Mouse (Mus musculus) kidney, adult 11 months (tissue): ENCODE data around the gene U2af1l4.
A peak's percentile ranks its signal among the peaks of the same experiment; 100 is the strongest.

ENCODE experiments used
- DNase-seq: peaks from one replicate; pipeline ENCODE4 v3.0.0; 2022

The U2af1l4 gene

GRCm38 (mm10) chr7:30588676-30589434 is 25.8 kb downstream of the U2af1l4 start, which contains the start of gene Kmt2b:
Kmt2b (minus strand) TSS chr7:30588726.
- DNase-seq, result peak; percentile 99

DNA sequence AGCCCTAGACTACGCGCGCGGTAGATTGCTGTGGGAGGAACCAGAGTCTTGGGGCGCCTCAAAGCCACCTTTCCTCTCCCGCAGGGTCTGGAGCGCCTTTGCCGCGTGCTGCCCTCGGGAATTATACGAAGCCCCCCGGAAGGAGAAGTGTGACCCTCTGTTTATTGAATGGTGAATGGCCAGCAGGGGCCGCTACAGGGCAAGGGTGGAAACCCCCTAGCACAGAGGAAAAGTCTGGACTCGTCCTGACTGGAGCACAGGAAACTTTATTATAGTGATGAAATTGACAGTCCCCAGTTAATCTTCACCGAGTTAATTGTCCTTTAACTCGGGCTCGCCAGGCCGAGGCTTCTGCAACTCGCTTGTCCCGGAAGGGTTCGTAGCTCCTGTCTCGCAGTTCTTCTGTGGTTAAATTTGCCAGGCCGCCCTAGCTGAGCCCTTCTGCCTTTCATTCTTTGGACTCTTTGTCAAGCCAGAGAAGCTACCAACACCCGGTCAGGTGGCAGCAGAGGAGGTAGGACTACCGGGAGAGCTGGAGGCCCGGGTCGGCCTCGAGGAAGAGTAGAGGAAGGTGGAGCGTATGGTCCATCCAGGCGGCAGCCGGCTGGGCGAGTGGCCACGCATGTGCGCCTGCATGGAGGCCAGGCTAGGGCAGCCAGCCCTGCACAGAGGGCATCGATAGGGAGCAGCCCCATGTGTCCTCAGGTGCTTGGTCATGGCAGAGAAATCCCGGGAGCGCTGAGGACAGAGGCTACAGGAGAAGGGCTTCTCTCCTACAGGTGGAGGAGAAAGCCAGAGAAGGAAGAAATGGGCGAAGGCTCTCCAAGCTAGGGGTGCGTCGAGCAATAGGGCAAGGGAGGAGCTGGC is 26.6 kb downstream of the U2af1l4 start:
- peak; percentile 85 for DNase-seq

DNA sequence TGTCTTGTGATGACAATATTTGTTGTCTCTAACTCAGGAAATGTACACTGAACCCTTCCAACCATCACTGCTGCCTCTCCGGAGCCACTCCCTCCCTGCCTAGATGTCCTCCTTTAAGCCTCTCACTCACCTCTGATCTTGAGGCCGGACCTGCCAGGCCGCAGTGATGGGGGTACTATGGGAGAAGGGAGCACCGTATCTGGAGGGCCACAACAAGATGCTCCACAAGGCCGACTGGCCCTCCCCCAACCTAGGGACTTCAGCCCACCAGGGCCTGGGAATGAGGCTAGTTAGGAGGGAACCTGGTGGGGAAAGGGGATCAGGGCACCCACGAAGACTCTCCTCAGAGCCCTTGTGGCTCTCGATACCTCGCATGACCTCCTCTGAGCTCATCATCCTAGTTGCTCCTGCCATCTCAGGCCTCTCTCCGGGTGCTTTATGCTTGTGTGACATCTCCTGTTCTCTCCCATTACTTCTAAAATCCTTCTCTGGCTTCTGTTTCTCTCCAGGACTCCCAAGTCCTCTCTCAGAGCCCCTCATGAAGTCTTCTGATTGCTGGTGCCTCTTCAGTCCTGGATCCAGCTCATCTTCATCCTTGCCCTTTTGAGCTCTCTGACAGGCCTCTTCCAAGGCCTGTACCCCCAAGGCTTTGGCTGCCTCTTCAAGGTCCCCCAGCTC is 28.0 kb downstream of the U2af1l4 start:
- no peak for DNase-seq

DNA sequence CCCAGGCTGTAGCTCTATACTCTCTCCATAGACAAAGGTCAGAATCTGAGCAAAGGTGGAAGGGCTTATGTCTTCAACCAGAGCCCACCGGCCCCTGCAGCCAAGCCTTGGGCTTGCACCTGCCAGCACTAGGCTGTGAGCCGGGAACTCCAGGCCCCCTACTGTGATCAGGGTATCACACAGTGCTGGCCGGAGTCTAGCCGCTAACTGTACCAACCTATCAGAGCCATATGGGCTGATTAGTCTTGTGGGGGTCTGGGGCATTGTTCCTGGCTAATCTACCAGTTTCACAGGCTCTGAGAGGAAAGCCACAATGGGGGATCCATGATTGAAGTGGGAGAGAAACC is 28.5 kb downstream of the U2af1l4 start:
- no peak for DNase-seq

DNA sequence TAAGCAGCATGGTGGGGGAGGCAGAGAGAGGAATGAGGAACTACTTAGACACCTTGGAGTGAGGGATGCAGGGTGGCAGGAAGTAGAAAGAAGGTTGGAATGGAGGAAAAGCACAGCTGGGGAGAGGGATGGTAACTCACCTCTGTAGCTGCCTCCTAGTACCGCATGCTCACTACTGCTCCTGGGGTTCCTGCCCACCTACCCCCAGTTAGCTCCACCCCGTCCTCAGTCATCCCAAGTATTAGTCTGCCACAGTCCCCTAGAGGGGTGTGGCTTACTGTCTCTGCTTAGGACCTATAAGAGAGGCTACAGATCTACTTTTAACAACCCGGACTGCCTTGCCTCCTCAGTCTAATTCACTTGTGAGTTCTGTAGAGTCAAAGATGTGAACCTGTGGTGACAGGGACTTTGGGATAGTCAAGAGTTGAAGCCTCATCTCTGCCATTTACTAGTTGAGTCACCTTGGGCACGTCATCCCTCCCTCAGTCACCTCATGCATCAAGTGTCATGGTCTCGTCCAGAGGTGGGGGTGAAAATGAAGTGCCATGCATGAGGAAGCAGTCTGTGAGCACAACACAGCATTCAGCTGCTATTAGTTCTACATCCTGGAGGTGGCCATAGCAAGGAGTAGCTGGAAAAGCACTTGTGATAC is 29.8 kb downstream of the U2af1l4 start:
- no peak for DNase-seq

GRCm38 (mm10) chr7:30593579-30594509 is 30.7 kb downstream of the U2af1l4 start:
- no peak for DNase-seq

GRCm38 (mm10) chr7:30594510-30595024 is 31.5 kb downstream of the U2af1l4 start:
- no peak for DNase-seq

- no peak for DNase-seq
Observed at GRCm38 (mm10) chr7:30596093-30596492, 33.0 kb downstream of the U2af1l4 start.

DNA sequence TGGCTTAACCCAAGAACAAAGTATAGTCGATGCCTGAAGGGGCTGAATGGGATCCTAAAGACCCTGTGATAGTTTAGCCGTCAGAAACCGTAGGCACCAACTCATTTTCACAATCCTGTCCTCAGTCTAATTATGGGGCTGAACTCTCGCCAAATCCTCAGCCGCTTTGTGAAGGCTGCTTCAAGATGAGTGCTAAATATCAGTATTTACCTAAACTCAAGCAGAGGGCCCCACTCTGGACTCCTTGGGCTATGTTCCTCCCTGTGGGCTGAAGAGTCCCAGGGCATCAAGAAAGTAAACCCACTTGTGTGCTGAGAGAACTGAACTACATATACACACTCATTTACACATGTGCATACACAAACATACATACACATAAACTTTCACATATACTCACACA is 33.7 kb downstream of the U2af1l4 start:
- no peak for DNase-seq

DNA sequence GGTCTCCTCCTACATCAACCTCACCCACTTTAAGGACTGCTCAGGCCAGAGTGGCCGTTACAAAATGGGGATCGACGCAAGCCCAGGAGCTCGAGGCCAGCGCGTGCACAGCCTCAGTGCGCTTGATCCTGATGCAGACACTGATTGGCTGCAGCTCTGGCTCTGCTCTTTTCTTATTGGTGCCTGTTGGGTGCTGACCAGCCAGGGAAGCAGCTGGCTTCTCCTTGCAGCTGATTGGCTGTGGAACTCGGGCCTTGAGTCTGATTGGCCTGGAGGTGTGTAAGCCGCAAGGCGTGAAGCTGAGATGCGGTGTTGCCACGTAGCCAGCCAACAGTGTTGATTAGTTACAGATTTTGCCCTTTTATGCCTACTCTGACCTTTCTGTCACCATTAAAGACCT is 35.7 kb downstream of the U2af1l4 start, which contains the start of gene Zbtb32:
TSS of gene Zbtb32 (minus strand) at position 124 of the 400 bp plus-strand sequence.
- no peak for DNase-seq

DNA sequence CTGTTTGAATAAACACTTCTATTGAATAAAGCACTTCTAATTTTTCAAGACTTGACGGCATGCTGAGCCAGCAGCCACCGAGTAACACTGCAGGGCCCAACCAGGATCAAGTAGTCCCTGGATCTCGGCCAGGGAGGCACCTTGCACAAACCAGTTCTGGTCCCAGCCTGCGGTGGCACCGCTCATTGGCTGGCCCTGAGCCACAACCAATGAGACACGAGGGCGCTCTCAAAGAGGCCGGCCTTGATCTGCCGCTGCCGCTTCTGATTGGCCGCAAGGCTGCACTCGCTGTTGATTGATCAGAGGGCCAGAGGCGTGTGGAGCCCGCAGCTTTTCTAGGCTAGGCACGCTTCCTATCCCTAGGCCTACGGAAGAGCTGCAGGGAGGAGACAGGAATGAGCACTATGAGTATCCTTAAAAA is 36.8 kb downstream of the U2af1l4 start:
- peak; percentile 98 for DNase-seq

GRCm38 (mm10) chr7:30600651-30601050 is 37.5 kb downstream of the U2af1l4 start:
- peak; percentile 67 for DNase-seq

GRCm38 (mm10) chr7:30602583-30602982 is 39.5 kb downstream of the U2af1l4 start:
- DNase-seq, result peak; percentile 81

DNA sequence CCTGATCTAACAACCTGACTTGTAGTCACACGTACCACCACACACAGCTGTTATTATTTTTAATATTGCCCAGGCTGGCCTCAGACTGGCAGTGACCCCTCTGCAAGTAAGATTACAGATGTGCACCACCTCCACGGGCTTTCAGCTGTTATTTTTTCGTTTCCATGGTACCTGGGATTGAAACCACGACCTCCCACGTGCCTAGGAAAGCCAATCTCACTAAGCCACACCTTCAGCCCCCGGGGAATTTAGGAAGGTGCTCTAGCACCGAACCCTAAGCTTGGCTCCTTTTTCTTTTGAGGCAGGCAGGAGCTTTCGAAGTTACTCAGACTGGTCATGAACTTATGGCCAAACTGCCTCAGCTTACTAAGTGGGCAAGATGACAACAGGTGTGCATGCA is 41.3 kb downstream of the U2af1l4 start:
- no peak for DNase-seq

GRCm38 (mm10) chr7:30604944-30605343 is 41.8 kb downstream of the U2af1l4 start:
- no peak for DNase-seq

DNA sequence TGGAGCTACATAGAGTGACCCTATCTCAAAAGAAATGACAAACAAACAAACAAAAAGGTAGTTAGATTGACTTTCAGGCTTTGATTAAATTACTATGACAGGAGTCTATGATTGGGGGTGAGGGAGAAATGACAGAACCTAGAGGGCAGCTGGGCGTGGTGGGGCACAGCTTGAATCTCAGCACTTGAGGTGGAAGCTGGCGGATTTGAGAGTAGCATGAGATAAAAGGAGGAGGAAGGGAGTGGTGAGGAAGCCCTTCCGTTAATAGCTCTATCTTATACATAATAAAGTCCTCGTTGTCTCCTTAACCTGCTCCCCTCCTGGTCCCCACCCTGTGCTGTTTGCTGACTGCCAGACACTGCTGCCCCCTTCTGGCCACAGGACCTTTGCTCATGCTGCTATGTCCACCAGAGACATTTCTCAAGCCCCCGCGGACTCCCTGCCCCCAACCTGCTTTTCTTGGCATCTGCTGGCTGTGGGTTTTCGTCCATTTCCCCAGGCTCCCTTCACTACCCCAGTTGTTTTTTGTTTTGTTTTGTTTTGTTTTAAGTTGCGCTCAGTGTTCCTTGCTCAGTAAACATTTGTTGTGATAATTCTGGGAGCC is 44.7 kb downstream of the U2af1l4 start:
- peak; percentile 46 for DNase-seq

- DNase-seq, result no peak
Observed at GRCm38 (mm10) chr7:30608476-30608875, 45.4 kb downstream of the U2af1l4 start.

DNA sequence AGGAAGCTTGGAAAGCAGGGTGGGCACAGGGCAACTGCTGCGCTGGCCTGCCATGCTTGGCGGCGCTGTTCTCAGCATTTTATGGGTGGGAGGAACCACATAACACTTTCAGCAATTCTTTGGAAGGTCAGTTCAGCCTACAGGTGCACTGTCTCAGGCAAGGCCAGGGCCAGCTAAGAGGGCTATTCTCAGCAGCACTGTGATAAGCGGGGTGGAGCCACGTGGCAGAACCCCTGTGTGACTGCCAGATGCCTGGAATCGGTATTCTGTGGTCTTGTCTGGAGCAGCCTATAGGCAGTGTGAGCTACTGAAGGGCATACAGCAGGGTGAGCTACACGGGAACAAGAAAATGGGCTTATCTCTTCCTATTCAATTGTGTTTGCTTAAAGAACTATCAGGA is 46.9 kb downstream of the U2af1l4 start:
- no peak for DNase-seq

- no peak for DNase-seq
Observed at GRCm38 (mm10) chr7:30612654-30613402, 49.7 kb downstream of the U2af1l4 start, which contains the start of gene Upk1a. Upk1a (minus strand) TSS chr7:30612847.

DNA sequence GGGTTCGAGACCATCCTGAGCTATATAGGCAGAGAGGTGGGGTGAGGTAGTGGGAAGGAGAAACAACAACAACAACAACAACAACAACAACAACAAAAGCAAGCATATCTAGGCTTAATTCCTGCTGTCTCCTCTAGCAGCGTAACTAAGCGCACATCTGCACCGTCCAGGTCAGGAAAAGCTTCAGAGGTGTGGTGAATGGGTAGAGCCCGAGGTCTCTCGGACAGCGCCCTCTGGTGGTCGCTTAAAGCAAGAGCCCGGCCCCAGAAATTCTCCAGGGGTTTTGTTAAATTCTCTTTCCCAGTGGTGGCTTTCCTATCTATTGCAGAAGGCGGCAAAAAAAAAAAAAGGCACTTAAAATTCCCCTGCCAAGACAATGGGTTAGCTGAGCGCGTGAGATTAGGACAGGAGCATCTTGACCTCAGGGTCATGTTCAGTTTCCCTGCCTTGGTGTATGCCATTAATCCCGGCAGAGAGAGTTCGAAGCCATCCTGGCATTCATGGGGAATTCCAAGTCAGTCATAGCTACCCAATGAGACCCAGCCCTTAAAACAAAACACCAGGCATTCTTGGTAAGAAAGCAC is 50.5 kb downstream of the U2af1l4 start:
- peak; percentile 59 for DNase-seq
